Mouse (Mus musculus): ENCODE data around the gene Gramd1c. TPM values are rescaled to one million over a fixed set of nuclear protein-coding genes. Genes with fewer than 3 reads are reported as not detected.

Gramd1c gene
- polyA plus RNA-seq, 1 experiment from 2014 or later, result 3.4 TPM

GRCm38 (mm10) chr16:44016164-44016563 lies 47.0 kb downstream of the Gramd1c start:
- peak overlapping the region; percentile 25; the same call in 1 of the 2 replicates for H3K4me2 ChIP-seq (replicated peaks)
- no peak overlapping the region for H3K4me3 ChIP-seq
- 26% methylated on average over 11 of the region's 11 CpGs for WGBS

GRCm38 (mm10) chr16:44015416-44016158 lies 47.6 kb downstream of the Gramd1c start:
- Histone ChIP-seq H3K36me3 (no peaks in the 10 kb centered on the region), H3K9ac (no peak overlapping the region), H3K27ac (no peak overlapping the region), H3K4me3 (no peak overlapping the region), H3K9me3 (no peaks in the 10 kb centered on the region), H3K4me2 (replicated peaks) (no peak overlapping the region), H3K27me3 (replicated peaks) (no peaks in the 10 kb centered on the region), H3K4me1 (no peaks in the 10 kb centered on the region)
- ATAC-seq (ENCODE audit: low FRiP score, low read depth), result no peak
- WGBS, result 72% methylated on average over 16 of the region's 16 CpGs

More at GRCm38 (mm10) chr16:44016164-44016563, 47.0 kb downstream of the Gramd1c start:
- H3K27ac ChIP-seq, result no peak overlapping the region
- H3K4me1 ChIP-seq, result no peaks in the 10 kb centered on the region
- no peak overlapping the region for H3K9ac ChIP-seq
- no peaks in the 10 kb centered on the region for H3K27me3 ChIP-seq (replicated peaks)
- ATAC-seq (ENCODE audit: low FRiP score, low read depth), result no peak
- no peaks in the 10 kb centered on the region for H3K9me3 ChIP-seq
- no peaks in the 10 kb centered on the region for H3K36me3 ChIP-seq

DNA sequence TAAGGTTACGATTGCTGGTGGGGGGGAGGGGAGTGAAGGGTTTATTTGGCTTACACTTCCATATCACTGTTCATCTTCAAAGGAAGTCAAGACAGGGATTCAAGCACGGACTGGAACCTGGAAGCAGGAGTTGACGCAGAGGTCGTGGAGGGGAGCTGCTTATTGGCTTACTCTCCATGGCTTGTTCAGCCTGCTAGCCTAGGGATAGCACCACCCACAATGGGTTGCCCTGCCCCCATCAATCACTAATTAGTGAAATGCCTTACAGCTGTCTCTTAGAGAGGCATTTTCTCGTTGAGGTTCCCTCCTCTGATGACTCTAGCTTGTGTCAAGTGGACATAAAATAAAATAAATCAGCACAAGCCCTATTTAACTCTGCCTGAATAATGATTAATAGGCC lies 52.1 kb downstream of the Gramd1c start:
- H3K9me3 ChIP-seq, result no peaks in the 10 kb centered on the region
- no peak overlapping the region for H3K4me2 ChIP-seq (replicated peaks)
- H3K4me1 ChIP-seq, result no peaks in the 10 kb centered on the region
- no peak for ATAC-seq (ENCODE audit: low FRiP score, low read depth)
- 63% methylated on average over 5 of the region's 5 CpGs for WGBS
- no peak overlapping the region for H3K9ac ChIP-seq
- no peaks in the 10 kb centered on the region for H3K36me3 ChIP-seq
- no peaks in the 10 kb centered on the region for H3K27me3 ChIP-seq (replicated peaks)
- no peak overlapping the region for H3K4me3 ChIP-seq
- H3K27ac ChIP-seq, result no peak overlapping the region

DNA sequence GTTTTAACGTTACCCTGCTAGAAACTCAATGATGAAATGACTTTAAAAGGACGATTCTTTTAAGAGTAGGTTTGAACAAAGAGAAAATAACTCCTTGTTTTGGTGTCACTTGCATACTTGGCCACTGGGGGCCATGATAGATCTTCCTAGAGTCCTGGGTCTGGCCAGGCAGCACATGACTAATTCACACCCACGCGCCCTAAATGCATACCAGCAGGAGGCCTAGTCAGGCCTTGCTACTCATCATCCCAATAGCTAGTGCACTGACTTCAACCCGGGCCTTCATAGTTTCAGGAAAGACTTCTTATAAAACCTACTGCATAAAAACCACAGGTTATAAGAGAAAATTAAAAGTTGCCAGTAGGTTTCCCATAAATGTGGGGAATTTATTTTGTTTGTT lies 61.1 kb downstream of the Gramd1c start:
- no peak overlapping the region for H3K4me2 ChIP-seq (replicated peaks)
- no peak overlapping the region for H3K9ac ChIP-seq
- H3K4me3 ChIP-seq, result no peak overlapping the region
- H3K4me1 ChIP-seq, result no peaks in the 10 kb centered on the region
- ATAC-seq (ENCODE audit: low FRiP score, low read depth), result no peak
- WGBS, result 63% methylated on average over 5 of the region's 5 CpGs
- no peak overlapping the region for H3K27ac ChIP-seq
- H3K27me3 ChIP-seq (replicated peaks), result no peaks in the 10 kb centered on the region
- H3K36me3 ChIP-seq, result no peaks in the 10 kb centered on the region
- H3K9me3 ChIP-seq, result no peaks in the 10 kb centered on the region

DNA sequence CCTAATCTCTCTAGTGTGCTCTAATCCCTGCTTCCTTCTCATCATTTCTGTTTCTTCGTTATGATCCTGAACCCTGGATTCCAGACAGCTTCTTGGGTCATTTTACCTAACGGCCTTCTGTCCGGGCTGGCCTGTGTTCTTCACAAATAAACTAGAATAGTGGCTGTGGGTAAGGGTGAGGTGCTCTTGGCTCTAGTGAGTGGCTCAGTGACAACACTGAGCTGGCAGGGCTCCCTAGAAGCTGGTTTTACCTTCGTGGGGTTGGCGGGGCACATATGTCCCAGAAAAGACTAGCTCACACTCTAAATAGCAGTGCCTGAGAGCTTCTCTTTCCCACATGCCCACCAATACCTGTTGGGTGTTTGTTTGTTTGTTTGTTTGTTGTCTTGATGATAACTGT lies 63.6 kb downstream of the Gramd1c start:
- Histone ChIP-seq H3K36me3 (no peaks in the 10 kb centered on the region), H3K4me2 (replicated peaks) (no peak overlapping the region), H3K9ac (no peak overlapping the region), H3K4me3 (no peak overlapping the region), H3K9me3 (no peaks in the 10 kb centered on the region), H3K27me3 (replicated peaks) (no peaks in the 10 kb centered on the region), H3K4me1 (no peaks in the 10 kb centered on the region), H3K27ac (no peak overlapping the region)
- 83% methylated on average over 5 of the region's 5 CpGs for WGBS
- no peak for ATAC-seq (ENCODE audit: low FRiP score, low read depth)

GRCm38 (mm10) chr16:43999111-43999510 lies 64.0 kb downstream of the Gramd1c start:
- no peaks in the 10 kb centered on the region for H3K36me3 ChIP-seq
- no peaks in the 10 kb centered on the region for H3K4me1 ChIP-seq
- ATAC-seq (ENCODE audit: low FRiP score, low read depth), result no peak
- H3K4me3 ChIP-seq, result no peak overlapping the region
- no peak overlapping the region for H3K9ac ChIP-seq
- H3K27ac ChIP-seq, result no peak overlapping the region
- H3K9me3 ChIP-seq, result no peaks in the 10 kb centered on the region
- H3K27me3 ChIP-seq (replicated peaks), result no peaks in the 10 kb centered on the region
- WGBS, result 82% methylated on average over 8 of the region's 8 CpGs
- no peak overlapping the region for H3K4me2 ChIP-seq (replicated peaks)

DNA sequence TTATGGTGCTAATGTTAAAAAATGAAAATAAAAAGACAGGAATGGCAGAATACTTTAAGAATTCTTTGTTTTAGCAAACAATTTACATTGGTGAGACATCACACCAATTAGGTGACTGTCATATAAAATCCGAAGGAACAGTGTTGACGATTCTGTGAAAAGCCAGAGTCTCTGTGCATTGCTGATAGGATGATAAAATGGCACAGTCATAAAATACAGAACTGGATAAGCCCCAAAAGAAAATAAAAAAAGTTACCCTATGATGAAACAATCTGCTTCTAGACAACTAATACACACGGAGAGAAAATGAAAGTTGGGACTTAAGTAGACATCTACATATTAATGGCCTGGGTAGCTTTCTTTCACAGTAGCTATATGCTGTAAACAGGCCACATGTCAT lies 68.5 kb downstream of the Gramd1c start:
- H3K4me3 ChIP-seq, result no peak overlapping the region
- 85% methylated on average over 3 of the region's 3 CpGs for WGBS
- H3K27me3 ChIP-seq (replicated peaks), result no peaks in the 10 kb centered on the region
- no peak for ATAC-seq (ENCODE audit: low FRiP score, low read depth)
- H3K36me3 ChIP-seq, result no peaks in the 10 kb centered on the region
- H3K4me1 ChIP-seq, result no peaks in the 10 kb centered on the region
- no peak overlapping the region for H3K4me2 ChIP-seq (replicated peaks)
- H3K9ac ChIP-seq, result no peak overlapping the region
- no peaks in the 10 kb centered on the region for H3K9me3 ChIP-seq
- no peak overlapping the region for H3K27ac ChIP-seq

DNA sequence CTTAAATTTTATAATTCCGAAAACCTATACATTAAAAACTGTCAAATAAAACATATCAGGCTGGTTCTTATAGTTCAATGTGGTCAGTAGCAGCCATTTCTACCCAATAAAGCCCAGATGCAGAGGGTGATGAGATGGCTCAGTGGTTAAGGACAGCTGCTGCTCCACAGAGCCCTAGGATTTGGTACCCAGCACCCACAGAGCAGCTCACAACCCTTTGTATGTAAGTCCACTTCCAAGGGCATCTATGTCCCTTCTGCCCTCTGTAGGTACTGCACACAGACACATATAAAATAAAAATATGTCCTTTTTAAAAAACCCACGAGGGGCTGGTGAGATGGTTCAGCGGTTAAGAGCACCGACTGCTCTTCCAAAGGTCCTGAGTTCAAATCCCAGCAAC lies 76.8 kb downstream of the Gramd1c start:
- Histone ChIP-seq H3K4me1 (no peaks in the 10 kb centered on the region), H3K4me2 (replicated peaks) (no peak overlapping the region), H3K27ac (no peak overlapping the region), H3K27me3 (replicated peaks) (no peaks in the 10 kb centered on the region), H3K4me3 (no peak overlapping the region), H3K9me3 (no peaks in the 10 kb centered on the region), H3K9ac (no peak overlapping the region), H3K36me3 (no peaks in the 10 kb centered on the region)
- WGBS, result 94% methylated on average over 4 of the region's 4 CpGs
- no peak for ATAC-seq (ENCODE audit: low FRiP score, low read depth)

GRCm38 (mm10) chr16:43980110-43980609 lies 83.0 kb downstream of the Gramd1c start:
- Histone ChIP-seq H3K4me3 (peak overlapping the region; percentile 66), H3K4me1 (peaks cover 10% of the 10 kb centered on the region), H3K36me3 (no peaks in the 10 kb centered on the region), H3K27ac (no peak overlapping the region), H3K9ac (peak overlapping the region; percentile 58), H3K4me2 (replicated peaks) (peak overlapping the region; percentile 100), H3K27me3 (replicated peaks) (peaks cover 12% of the 10 kb centered on the region), H3K9me3 (no peaks in the 10 kb centered on the region)
- WGBS, result 33% methylated on average over 9 of the region's 9 CpGs
- ATAC-seq (ENCODE audit: low FRiP score, low read depth), result no peak

- H3K27me3 ChIP-seq (replicated peaks), result peaks cover 12% of the 10 kb centered on the region
- peak within 1 kb of the TSS; percentile 58 for H3K9ac ChIP-seq
- H3K4me1 ChIP-seq, result peaks cover 10% of the 10 kb centered on the region
- H3K27ac ChIP-seq, result no peak within 1 kb of the TSS
- no peaks in the 10 kb centered on the region for H3K9me3 ChIP-seq
- ATAC-seq (ENCODE audit: low FRiP score, low read depth), result peak; percentile 83
- peak within 1 kb of the TSS; percentile 66 for H3K4me3 ChIP-seq
- peak within 1 kb of the TSS; percentile 100 for H3K4me2 ChIP-seq (replicated peaks)
- H3K36me3 ChIP-seq, result no peaks in the 10 kb centered on the region
- under 1% methylated on average over 102 of the region's 103 CpGs for WGBS
Observed at GRCm38 (mm10) chr16:43979328-43980109, 83.6 kb downstream of the Gramd1c start, which contains the start of gene Zdhhc23. Gene Zdhhc23 (minus strand): TSS chr16:43979791.

GRCm38 (mm10) chr16:43979010-43979327 lies 84.2 kb downstream of the Gramd1c start:
- no peak for ATAC-seq (ENCODE audit: low FRiP score, low read depth)

DNA sequence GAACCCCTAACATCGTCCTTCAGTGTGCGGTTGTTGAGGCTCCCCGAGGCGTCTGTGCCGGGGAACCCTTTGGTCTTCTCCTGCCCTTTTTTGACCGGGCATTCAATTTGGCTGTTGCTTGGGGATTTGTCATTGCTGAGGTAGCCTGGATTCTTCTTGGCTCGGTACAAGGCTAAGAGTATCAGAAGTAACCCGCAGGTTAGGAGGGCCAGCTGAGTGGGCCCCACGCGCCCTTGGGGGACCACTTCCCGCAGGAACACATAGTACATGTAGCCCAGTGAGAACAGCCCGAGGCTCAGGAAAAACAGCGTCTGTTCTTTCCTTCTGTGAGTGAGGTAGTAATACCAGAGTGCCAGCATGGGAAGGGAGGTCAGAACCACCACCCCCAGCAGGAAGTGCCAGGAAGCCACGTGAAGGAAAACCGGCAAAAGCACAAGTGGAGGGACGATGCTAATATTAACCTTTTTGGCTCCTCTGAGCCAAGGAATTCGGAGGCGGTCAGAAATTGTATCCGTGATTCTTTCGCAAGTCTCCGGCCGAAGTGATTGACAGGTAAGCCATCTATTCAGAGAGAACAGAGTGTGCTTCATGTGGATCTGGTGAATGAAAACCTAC lies 89.4 kb downstream of the Gramd1c start:
- Histone ChIP-seq H3K4me3 (no peak overlapping the region), H3K27ac (no peak overlapping the region), H3K9me3 (no peaks in the 10 kb centered on the region), H3K36me3 (no peaks in the 10 kb centered on the region), H3K27me3 (replicated peaks) (no peaks in the 10 kb centered on the region), H3K4me1 (no peaks in the 10 kb centered on the region), H3K9ac (no peak overlapping the region), H3K4me2 (replicated peaks) (no peak overlapping the region)
- WGBS, result 90% methylated on average over 22 of the region's 22 CpGs
- no peak for ATAC-seq (ENCODE audit: low FRiP score, low read depth)

More at GRCm38 (mm10) chr16:43979010-43979327, 84.2 kb downstream of the Gramd1c start:
- H3K4me2 ChIP-seq (replicated peaks), result peak overlapping the region; percentile 100
- H3K27me3 ChIP-seq (replicated peaks), result peaks cover 12% of the 10 kb centered on the region
- H3K4me3 ChIP-seq, result peak overlapping the region; percentile 66
- 17% methylated on average over 7 of the region's 7 CpGs for WGBS
- no peaks in the 10 kb centered on the region for H3K36me3 ChIP-seq
- H3K4me1 ChIP-seq, result peaks cover 10% of the 10 kb centered on the region
- H3K9me3 ChIP-seq, result no peaks in the 10 kb centered on the region
- H3K9ac ChIP-seq, result peak overlapping the region; percentile 58; the same call in 1 of the 2 replicates
- no peak overlapping the region for H3K27ac ChIP-seq

Data from neural tube, embryonic 12.5 days (tissue).